Mouse (Mus musculus): ENCODE measurements around the gene Gm21394. TPM values are rescaled to one million over a fixed set of nuclear protein-coding genes. Genes with fewer than 3 reads are reported as not detected.

The Gm21394 gene
- not detected in 2 replicates for polyA plus RNA-seq (2012; rRNA removed)

DNA sequence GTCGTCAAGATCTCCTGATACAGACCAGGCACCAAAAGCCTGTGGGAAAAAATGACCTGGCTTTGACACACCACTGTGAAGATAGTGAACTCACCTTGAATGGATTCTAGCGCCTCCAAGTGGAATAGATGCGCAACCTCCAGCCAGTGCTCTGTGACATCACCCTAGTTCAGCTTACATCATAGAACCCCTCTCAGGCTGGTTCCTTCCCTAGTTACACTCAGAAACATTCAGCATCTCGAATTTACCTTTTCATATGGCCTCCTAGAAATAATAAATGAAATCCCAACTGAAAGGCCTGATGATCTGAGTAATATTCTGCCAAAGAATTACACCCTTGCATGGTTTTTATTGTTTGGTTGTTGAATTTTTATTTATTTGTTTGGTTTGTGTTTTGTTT, at the start of gene Gm21394:
Gene Gm21394, minus strand, starts transcription at position 101 of the 400 bp plus-strand sequence.

Other genes starting within 250 kb of the Gm21394 start
- not detected in 2 replicates for gene Gm21409, start 181.8 kb upstream of the Gm21394 start, polyA plus RNA-seq (2012; rRNA removed)

Data from liver, embryonic 18 days (tissue).